Mouse (Mus musculus): ENCODE data around the gene Pycr1. TPM values are rescaled to one million over a fixed set of nuclear protein-coding genes. Genes with fewer than 3 reads are reported as not detected.

Gene Pycr1
- polyA plus RNA-seq, 1 experiment from 2014 or later: 22.3 TPM

- Histone ChIP-seq H3K9me3 (ENCODE audit: control insufficient read depth, low read length) (no peaks in the 10 kb centered on the region), H3K4me3 (ENCODE audit: control insufficient read depth in 1 of 2, insufficient read depth in 1 of 2, low read depth in 1 of 2, low read length in 2 of 2) (no peak overlapping the region), H3K36me3 (ENCODE audit: control insufficient read depth, insufficient read depth, low read length) (peaks cover 68% of the 10 kb centered on the region), H3K4me1 (ENCODE audit: control insufficient read depth in 2 of 2, insufficient read depth in 2 of 2, low read length in 2 of 2) (peaks cover 8 to 9% of the 10 kb centered on the region in 2 experiments), H3K27ac (replicated peaks in 1 of 2; ENCODE audit: control insufficient read depth in 1 of 2, insufficient read depth in 1 of 2, low read depth in 2 of 2, low read length in 2 of 2) (no peak overlapping the region), H3K27me3 (ENCODE audit: control insufficient read depth, insufficient read depth, low read length) (no peaks in the 10 kb centered on the region), H3K4me2 (ENCODE audit: low read length) (no peak overlapping the region), H3K9ac (ENCODE audit: low read length) (no peak overlapping the region)
- WGBS: 89% methylated on average over 11 of the region's 11 CpGs
- no peak for ATAC-seq (ENCODE audit: insufficient number of reproducible peaks, insufficient read depth, low FRiP score, low read depth)
Observed at GRCm38 (mm10) chr11:120615606-120616203, 27.9 kb downstream of the Pycr1 start.

DNA sequence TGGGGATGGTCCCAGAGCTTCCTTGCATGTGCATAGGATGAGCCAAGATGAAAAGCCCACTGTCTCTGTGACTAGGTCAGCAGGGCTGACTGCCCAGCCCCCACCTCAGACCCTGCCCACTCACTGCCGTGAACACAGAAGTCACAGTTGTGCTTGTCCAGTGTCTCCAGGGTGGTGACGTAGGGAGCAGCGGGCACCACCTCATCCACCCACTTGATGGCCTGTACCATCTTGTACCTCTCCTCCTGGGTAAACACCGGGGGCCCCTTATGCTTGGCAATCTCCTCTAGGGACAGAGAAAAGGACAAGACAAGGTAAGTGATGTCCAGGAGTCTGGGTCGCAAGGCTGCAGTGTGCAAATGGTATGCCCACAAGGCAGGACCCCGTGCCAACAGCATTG, 28.4 kb downstream of the Pycr1 start:
- Histone ChIP-seq H3K27ac (replicated peaks in 1 of 2; ENCODE audit: control insufficient read depth in 1 of 2, insufficient read depth in 1 of 2, low read depth in 2 of 2, low read length in 2 of 2) (no peak overlapping the region), H3K4me2 (ENCODE audit: low read length) (no peak overlapping the region), H3K4me1 (ENCODE audit: control insufficient read depth in 2 of 2, insufficient read depth in 2 of 2, low read length in 2 of 2) (peaks cover 8 to 9% of the 10 kb centered on the region in 2 experiments), H3K9ac (ENCODE audit: low read length) (no peak overlapping the region), H3K9me3 (ENCODE audit: control insufficient read depth, low read length) (no peaks in the 10 kb centered on the region), H3K27me3 (ENCODE audit: control insufficient read depth, insufficient read depth, low read length) (no peaks in the 10 kb centered on the region), H3K4me3 (ENCODE audit: control insufficient read depth in 1 of 2, insufficient read depth in 1 of 2, low read depth in 1 of 2, low read length in 2 of 2) (no peak overlapping the region), H3K36me3 (ENCODE audit: control insufficient read depth, insufficient read depth, low read length) (peaks cover 67% of the 10 kb centered on the region)
- 91% methylated on average over 6 of the region's 6 CpGs for WGBS
- no peak for ATAC-seq (ENCODE audit: insufficient number of reproducible peaks, insufficient read depth, low FRiP score, low read depth)

GRCm38 (mm10) chr11:120613976-120614375, 29.6 kb downstream of the Pycr1 start:
- H3K4me1 ChIP-seq (ENCODE audit: control insufficient read depth in 2 of 2, insufficient read depth in 2 of 2, low read length in 2 of 2): peaks cover 11 to 17% of the 10 kb centered on the region in 2 experiments
- H3K4me3 ChIP-seq (ENCODE audit: control insufficient read depth in 1 of 2, insufficient read depth in 1 of 2, low read depth in 1 of 2, low read length in 2 of 2): no peak overlapping the region
- H3K9me3 ChIP-seq (ENCODE audit: control insufficient read depth, low read length): no peaks in the 10 kb centered on the region
- WGBS: 90% methylated on average over 8 of the region's 8 CpGs
- H3K27me3 ChIP-seq (ENCODE audit: control insufficient read depth, insufficient read depth, low read length): no peaks in the 10 kb centered on the region
- H3K9ac ChIP-seq (ENCODE audit: low read length): no peak overlapping the region
- H3K27ac ChIP-seq (replicated peaks in 1 of 2; ENCODE audit: control insufficient read depth in 1 of 2, insufficient read depth in 1 of 2, low read depth in 2 of 2, low read length in 2 of 2): no peak overlapping the region
- H3K36me3 ChIP-seq (ENCODE audit: control insufficient read depth, insufficient read depth, low read length): peaks cover 56% of the 10 kb centered on the region
- no peak overlapping the region for H3K4me2 ChIP-seq (ENCODE audit: low read length)
- ATAC-seq (ENCODE audit: insufficient number of reproducible peaks, insufficient read depth, low FRiP score, low read depth): no peak

DNA sequence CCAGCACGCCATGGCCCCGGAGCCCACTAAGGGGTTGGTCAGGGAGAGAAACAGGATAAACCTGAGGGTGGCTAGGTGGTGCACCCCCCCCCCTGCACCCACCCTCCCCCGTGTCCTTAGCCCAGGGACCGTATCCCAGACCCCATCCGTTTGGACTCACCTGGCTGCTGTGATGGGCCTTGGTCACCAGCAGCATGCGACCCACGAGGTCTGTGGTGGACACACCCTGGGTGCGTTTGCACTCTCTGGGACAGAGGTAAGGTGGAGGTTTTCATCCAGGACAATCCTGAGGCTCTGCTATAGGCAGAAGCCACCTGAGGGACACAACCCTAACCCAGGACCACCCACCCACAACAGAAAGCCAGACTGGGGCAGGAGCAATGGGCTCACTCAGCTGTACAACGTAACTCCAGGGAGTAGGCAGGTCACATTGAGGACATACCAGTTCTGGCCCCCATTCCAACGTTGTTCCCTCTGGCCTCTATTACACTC, 30.0 kb downstream of the Pycr1 start:
- Histone ChIP-seq H3K9me3 (ENCODE audit: control insufficient read depth, low read length) (no peaks in the 10 kb centered on the region), H3K36me3 (ENCODE audit: control insufficient read depth, insufficient read depth, low read length) (peaks cover 51% of the 10 kb centered on the region), H3K4me2 (ENCODE audit: low read length) (no peak overlapping the region), H3K9ac (ENCODE audit: low read length) (no peak overlapping the region), H3K4me3 (ENCODE audit: control insufficient read depth in 1 of 2, insufficient read depth in 1 of 2, low read depth in 1 of 2, low read length in 2 of 2) (no peak overlapping the region), H3K27ac (replicated peaks in 1 of 2; ENCODE audit: control insufficient read depth in 1 of 2, insufficient read depth in 1 of 2, low read depth in 2 of 2, low read length in 2 of 2) (no peak overlapping the region), H3K27me3 (ENCODE audit: control insufficient read depth, insufficient read depth, low read length) (no peaks in the 10 kb centered on the region), H3K4me1 (ENCODE audit: control insufficient read depth in 2 of 2, insufficient read depth in 2 of 2, low read length in 2 of 2) (peaks cover 15 to 22% of the 10 kb centered on the region in 2 experiments)
- WGBS: 86% methylated on average over 10 of the region's 10 CpGs
- no peak for ATAC-seq (ENCODE audit: insufficient number of reproducible peaks, insufficient read depth, low FRiP score, low read depth)

DNA sequence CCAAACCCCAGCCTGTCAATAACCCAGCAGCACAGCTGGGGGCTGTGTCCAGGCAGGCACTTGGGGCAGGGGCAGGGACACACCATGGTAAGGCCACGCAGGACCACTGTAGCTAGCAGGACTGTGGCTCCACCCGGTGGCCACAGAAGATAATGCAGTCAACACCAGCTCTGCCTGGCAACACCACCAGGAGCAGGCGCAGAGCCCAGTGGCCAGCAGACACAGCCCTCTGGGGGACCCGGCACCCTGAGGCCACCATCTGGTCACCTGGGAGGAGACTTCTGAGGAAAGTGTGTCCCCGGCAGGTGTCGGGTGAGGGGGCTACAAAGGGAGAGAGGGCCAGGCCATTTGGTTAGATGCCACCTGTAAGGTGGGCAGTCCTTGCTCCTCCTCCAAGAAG, 30.8 kb downstream of the Pycr1 start:
- H3K9ac ChIP-seq (ENCODE audit: low read length): no peak overlapping the region
- H3K27ac ChIP-seq (replicated peaks in 1 of 2; ENCODE audit: control insufficient read depth in 1 of 2, insufficient read depth in 1 of 2, low read depth in 2 of 2, low read length in 2 of 2): no peak overlapping the region
- 46% methylated on average over 6 of the region's 6 CpGs for WGBS
- H3K27me3 ChIP-seq (ENCODE audit: control insufficient read depth, insufficient read depth, low read length): no peaks in the 10 kb centered on the region
- H3K36me3 ChIP-seq (ENCODE audit: control insufficient read depth, insufficient read depth, low read length): peaks cover 46% of the 10 kb centered on the region
- H3K4me1 ChIP-seq (ENCODE audit: control insufficient read depth in 2 of 2, insufficient read depth in 2 of 2, low read length in 2 of 2): peaks cover 16 to 29% of the 10 kb centered on the region in 2 experiments
- no peak; the same call in 1 of the 2 replicates for ATAC-seq (ENCODE audit: insufficient number of reproducible peaks, insufficient read depth, low FRiP score, low read depth)
- no peak overlapping the region for H3K4me2 ChIP-seq (ENCODE audit: low read length)
- no peaks in the 10 kb centered on the region for H3K9me3 ChIP-seq (ENCODE audit: control insufficient read depth, low read length)
- no peak overlapping the region for H3K4me3 ChIP-seq (ENCODE audit: control insufficient read depth in 1 of 2, insufficient read depth in 1 of 2, low read depth in 1 of 2, low read length in 2 of 2)

GRCm38 (mm10) chr11:120610477-120611046, 33.0 kb downstream of the Pycr1 start:
- Histone ChIP-seq H3K27me3 (ENCODE audit: control insufficient read depth, insufficient read depth, low read length) (no peaks in the 10 kb centered on the region), H3K9me3 (ENCODE audit: control insufficient read depth, low read length) (no peaks in the 10 kb centered on the region), H3K36me3 (ENCODE audit: control insufficient read depth, insufficient read depth, low read length) (peaks cover 54% of the 10 kb centered on the region), H3K4me3 (ENCODE audit: control insufficient read depth in 1 of 2, insufficient read depth in 1 of 2, low read depth in 1 of 2, low read length in 2 of 2) (no peak overlapping the region), H3K4me1 (ENCODE audit: control insufficient read depth in 2 of 2, insufficient read depth in 2 of 2, low read length in 2 of 2) (peaks cover 16 to 23% of the 10 kb centered on the region in 2 experiments), H3K27ac (replicated peaks in 1 of 2; ENCODE audit: control insufficient read depth in 1 of 2, insufficient read depth in 1 of 2, low read depth in 2 of 2, low read length in 2 of 2) (no peak overlapping the region), H3K9ac (ENCODE audit: low read length) (no peak overlapping the region), H3K4me2 (ENCODE audit: low read length) (no peak overlapping the region)
- 85% methylated on average over 9 of the region's 9 CpGs for WGBS
- ATAC-seq (ENCODE audit: insufficient number of reproducible peaks, insufficient read depth, low FRiP score, low read depth): no peak

- Histone ChIP-seq H3K4me3 (ENCODE audit: control insufficient read depth in 1 of 2, insufficient read depth in 1 of 2, low read depth in 1 of 2, low read length in 2 of 2) (no peak overlapping the region; a peak in 1 of 4 replicates), H3K27ac (replicated peaks in 1 of 2; ENCODE audit: control insufficient read depth in 1 of 2, insufficient read depth in 1 of 2, low read depth in 2 of 2, low read length in 2 of 2) (peak overlapping the region; percentile 30 to 31), H3K36me3 (ENCODE audit: control insufficient read depth, insufficient read depth, low read length) (peaks cover 60% of the 10 kb centered on the region), H3K27me3 (ENCODE audit: control insufficient read depth, insufficient read depth, low read length) (no peaks in the 10 kb centered on the region), H3K4me1 (ENCODE audit: control insufficient read depth in 2 of 2, insufficient read depth in 2 of 2, low read length in 2 of 2) (peaks cover 16 to 23% of the 10 kb centered on the region in 2 experiments), H3K9ac (ENCODE audit: low read length) (peak overlapping the region; percentile 75), H3K4me2 (ENCODE audit: low read length) (peak overlapping the region; percentile 79), H3K9me3 (ENCODE audit: control insufficient read depth, low read length) (no peaks in the 10 kb centered on the region)
- 29% methylated on average over 8 of the region's 8 CpGs for WGBS
- 0 out of 2 replicates have a peak, but pooled peaks have one; percentile 51 for ATAC-seq (ENCODE audit: insufficient number of reproducible peaks, insufficient read depth, low FRiP score, low read depth)
Observed at GRCm38 (mm10) chr11:120609250-120609649, 34.3 kb downstream of the Pycr1 start.
